Mouse (Mus musculus) c-Kit-negative CD71-positive TER-119-positive erythroid progenitor cells, embryonic 14.5 days (primary cell): ENCODE measurements around the gene Vps4b.
"Not testable (repeated sequence)": the region's sequence is repeated elsewhere in the genome, so short reads cannot be mapped to it uniquely, and the experiment has no call there.

ENCODE experiments used
- DNase-seq: peaks from one replicate; pipeline ENCODE4 v3.0.0-alpha.2; 2013; ENCODE audit warnings: low read depth, low spot score

The Vps4b gene

GRCm38 (mm10) chr1:106752013-106752412 is 44.5 kb downstream of the Vps4b start:
- DNase-seq = no peak

GRCm38 (mm10) chr1:106750656-106751055 is 45.9 kb downstream of the Vps4b start:
- no peak for DNase-seq

- DNase-seq = no peak
Measured at GRCm38 (mm10) chr1:106748555-106749315, 47.8 kb downstream of the Vps4b start.

GRCm38 (mm10) chr1:106742980-106743379 is 53.5 kb downstream of the Vps4b start:
- no peak for DNase-seq

GRCm38 (mm10) chr1:106740735-106741134 is 55.8 kb downstream of the Vps4b start:
- DNase-seq = no peak

GRCm38 (mm10) chr1:106739810-106740209 is 56.7 kb downstream of the Vps4b start:
- no peak for DNase-seq

GRCm38 (mm10) chr1:106738092-106738491 is 58.4 kb downstream of the Vps4b start:
- no peak for DNase-seq

- DNase-seq = no peak
Measured at GRCm38 (mm10) chr1:106736211-106736610, 60.3 kb downstream of the Vps4b start.

- no peak for DNase-seq
Measured at GRCm38 (mm10) chr1:106735586-106735985, 60.9 kb downstream of the Vps4b start.

GRCm38 (mm10) chr1:106722061-106722460 is 74.5 kb downstream of the Vps4b start:
- no peak for DNase-seq

GRCm38 (mm10) chr1:106717736-106718135 is 78.8 kb downstream of the Vps4b start:
- not testable (repeated sequence) for DNase-seq

GRCm38 (mm10) chr1:106717071-106717601 is 79.4 kb downstream of the Vps4b start:
- no peak for DNase-seq

- DNase-seq = no peak
Measured at GRCm38 (mm10) chr1:106716141-106716540, 80.4 kb downstream of the Vps4b start.

- DNase-seq = no peak
Measured at GRCm38 (mm10) chr1:106715111-106716083, 81.1 kb downstream of the Vps4b start.

GRCm38 (mm10) chr1:106714530-106714981 is 82.0 kb downstream of the Vps4b start:
- DNase-seq = no peak
